Mouse (Mus musculus) bone marrow, adult 2 months (tissue): Measurements from ENCODE around the gene Olfr1098. TPM values are rescaled to one million over a fixed set of nuclear protein-coding genes. Genes with fewer than 3 reads are reported as not detected.

Experiments
- H3K27ac ChIP-seq: fragments of 200-500 bp; 2 replicates; pipeline ENCODE4 v1.5.1; 2012; ENCODE audit warnings: low read depth, mild to moderate bottlenecking, control low read depth, inconsistent platforms, low read length; ENCODE audit not compliant: control insufficient read depth, poor library complexity, insufficient read depth
- H3K4me1 ChIP-seq: fragments of 200-500 bp; 2 replicates; pipeline ENCODE4 v1.6.1; 2011; ENCODE audit warnings: low read length; ENCODE audit not compliant: control insufficient read depth, insufficient read depth
- H3K4me3 ChIP-seq: fragments of 200-500 bp; replicated peaks from 2 replicates; pipeline ENCODE3; 2011; ENCODE audit warnings: mild to moderate bottlenecking, low read depth, low read length, control low read depth; ENCODE audit not compliant: control insufficient read depth
- CTCF ChIP-seq: fragments of 200-500 bp; IDR thresholded peaks from 2 replicates; pipeline ENCODE4 v1.5.1; 2011; ENCODE audit warnings: low read length, control low read depth; ENCODE audit not compliant: control insufficient read depth, insufficient read depth
- POLR2A ChIP-seq: fragments of 200-500 bp; IDR thresholded peaks from 2 replicates; pipeline ENCODE4 v1.6.1; 2011; ENCODE audit warnings: low read depth, mild to moderate bottlenecking, control low read depth, low read length, borderline replicate concordance; ENCODE audit not compliant: control insufficient read depth
- WGBS: fragments of 180-500 bp; shearing (Covaris S2); methylation state at CpG from one replicate; pipeline ENCODE4 v1.1.7; 2018; 5-methylcytosine and 5-hydroxymethylcytosine counted together
- polyA plus RNA-seq: library from polyadenylated mRNA; stranded (reverse); fragments of >200 nt; gene quantifications from 2 replicates; pipeline ENCODE4 v1.2.4, GENCODE M21; 2011; ENCODE audit warnings: low replicate concordance; ENCODE audit not compliant: missing spikeins, insufficient read depth, insufficient read length

Olfr1098 gene
- not detected in 2 replicates for polyA plus RNA-seq

- TF ChIP-seq POLR2A (no peak), CTCF (no peak)
These were observed at the start of gene Olfr1098 for GRCm38 (mm10) chr2:86924445-86924844. TSS of gene Olfr1098 (minus strand) at chr2:86924545.

DNA sequence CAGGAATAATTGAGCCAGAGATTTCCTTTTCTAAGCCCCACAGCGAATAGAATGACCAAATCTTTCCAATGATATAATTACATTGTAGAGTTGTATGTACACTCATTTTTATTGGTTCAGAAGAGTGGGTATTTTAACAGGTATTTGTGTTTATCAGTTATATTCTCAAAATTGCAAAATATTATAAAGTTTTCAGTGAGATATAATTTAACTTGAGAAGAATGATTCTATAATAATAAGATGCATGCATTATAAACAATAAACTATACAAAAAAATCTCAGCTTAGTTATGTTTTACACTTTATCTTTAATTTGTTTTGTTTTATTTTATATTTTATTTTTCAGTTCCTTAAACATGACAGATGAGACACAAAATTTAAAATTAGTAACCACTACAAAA, 36.2 kb upstream of the Olfr1098 start, which contains the start of gene Olfr1099:
Gene Olfr1099, minus strand, starts transcription at position 101 of the 400 bp plus-strand sequence.
- TF ChIP-seq POLR2A (no peak), CTCF (no peak)
- no peaks in the 10 kb centered on the region for H3K4me1 ChIP-seq
- H3K4me3 ChIP-seq: no peak within 1 kb of the TSS
- no peak within 1 kb of the TSS for H3K27ac ChIP-seq
- 74% methylated on average over 1 of the region's 1 CpGs for WGBS

More at GRCm38 (mm10) chr2:86924445-86924844, at the start of gene Olfr1098:
- H3K4me3 ChIP-seq: no peak within 1 kb of the TSS
- no peaks in the 10 kb centered on the region for H3K4me1 ChIP-seq
- H3K27ac ChIP-seq: no peak within 1 kb of the TSS
- 66% methylated on average over 1 of the region's 1 CpGs for WGBS

DNA sequence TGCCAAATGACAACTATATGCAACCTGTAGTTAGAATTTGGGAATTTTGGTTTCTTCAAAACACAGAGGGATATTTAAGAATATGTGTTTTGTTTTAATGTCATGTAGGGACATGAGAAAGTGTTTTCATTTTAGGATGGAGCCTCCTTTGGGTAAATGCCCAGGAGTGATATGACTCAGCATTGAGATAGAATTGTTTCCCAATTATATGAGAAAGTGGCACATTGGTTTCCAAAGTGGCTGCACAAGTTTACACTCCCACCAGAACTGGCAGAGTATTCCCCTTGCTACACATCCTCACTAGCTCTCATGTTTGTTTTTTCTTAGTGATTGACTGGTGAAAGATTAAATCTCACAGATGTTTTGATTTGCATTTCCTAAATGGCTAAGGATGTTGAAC, 2.2 kb upstream of the Olfr1098 start:
- no peaks in the 10 kb centered on the region for H3K4me1 ChIP-seq
- H3K4me3 ChIP-seq: no peak overlapping the region
- TF ChIP-seq CTCF: no peak
- no peak for TF ChIP-seq POLR2A
- H3K27ac ChIP-seq: no peak overlapping the region

DNA sequence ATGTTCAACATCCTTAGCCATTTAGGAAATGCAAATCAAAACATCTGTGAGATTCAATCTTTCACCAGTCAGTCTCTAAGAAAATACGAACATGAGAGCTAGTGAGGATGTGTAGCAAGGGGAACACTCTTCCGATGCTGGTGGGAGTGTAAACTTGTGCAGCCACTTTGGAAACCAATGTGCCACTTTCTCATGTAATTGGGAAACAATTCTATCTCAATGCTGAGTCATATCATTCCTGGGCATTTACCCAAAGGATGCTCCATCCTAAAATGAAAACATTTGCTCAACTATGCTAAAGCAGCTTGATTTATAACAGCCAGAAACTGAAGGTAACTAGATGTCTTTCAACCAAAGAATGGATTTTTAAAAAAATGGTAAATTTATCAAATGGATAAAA, 18.7 kb downstream of the Olfr1098 start:
- TF ChIP-seq CTCF: no peak
- no peak for TF ChIP-seq POLR2A
- Histone ChIP-seq H3K4me1 (no peaks in the 10 kb centered on the region), H3K27ac (no peak overlapping the region), H3K4me3 (no peak overlapping the region)
- WGBS: 73% methylated on average over 2 of the region's 2 CpGs

- Histone ChIP-seq H3K4me3 (no peak within 1 kb of the TSS), H3K4me1 (no peaks in the 10 kb centered on the region), H3K27ac (no peak within 1 kb of the TSS)
- 72% methylated on average over 1 of the region's 1 CpGs for WGBS
- no peak for TF ChIP-seq CTCF
- no peak for TF ChIP-seq POLR2A
These were observed 32.2 kb downstream of the Olfr1098 start, which contains the start of gene Olfr1097 for GRCm38 (mm10) chr2:86892116-86892515. TSS of gene Olfr1097 (minus strand) at chr2:86892216.

GRCm38 (mm10) chr2:86874702-86875101, 49.6 kb downstream of the Olfr1098 start, which contains the start of gene Gm13723:
TSS of gene Gm13723 (minus strand) at chr2:86874802.
- WGBS: 47% methylated on average over 1 of the region's 1 CpGs
- TF ChIP-seq CTCF (no peak), POLR2A (no peak)
- no peak within 1 kb of the TSS for H3K4me3 ChIP-seq

More at GRCm38 (mm10) chr2:86874702-86875101, 49.6 kb downstream of the Olfr1098 start, which contains the start of gene Gm13723:
- Histone ChIP-seq H3K4me1 (no peaks in the 10 kb centered on the region), H3K27ac (no peak within 1 kb of the TSS)

Other genes with a start within 250 kb of the Olfr1098 start
- gene Olfr1086, start 244.5 kb downstream of the Olfr1098 start, polyA plus RNA-seq: not detected in 2 replicates
- gene Olfr1087, start 226.2 kb downstream of the Olfr1098 start, polyA plus RNA-seq: not detected in 2 replicates
- not detected in 2 replicates for gene Olfr1089, start 190.8 kb downstream of the Olfr1098 start, polyA plus RNA-seq
- 4.3 TPM in 1 of 2 replicates, not detected in the other for gene Olfr1090, start 165.6 kb downstream of the Olfr1098 start, polyA plus RNA-seq
- gene Olfr1093, start 142.1 kb downstream of the Olfr1098 start, polyA plus RNA-seq: not detected in 2 replicates
- gene Olfr141, start 114.5 kb downstream of the Olfr1098 start, polyA plus RNA-seq: not detected in 2 replicates
- gene Olfr1094, start 99.9 kb downstream of the Olfr1098 start, polyA plus RNA-seq: not detected in 2 replicates
- not detected in 2 replicates for gene Olfr1095, start 72.8 kb downstream of the Olfr1098 start, polyA plus RNA-seq
- not detected in 2 replicates for gene Gm13723, start 49.7 kb downstream of the Olfr1098 start, polyA plus RNA-seq
- not detected in 2 replicates for gene Olfr1097, start 32.3 kb downstream of the Olfr1098 start, polyA plus RNA-seq
- not detected in 2 replicates for gene Olfr1099, start 36.1 kb upstream of the Olfr1098 start, polyA plus RNA-seq
- not detected in 2 replicates for gene Olfr1100, start 55.4 kb upstream of the Olfr1098 start, polyA plus RNA-seq
- not detected in 2 replicates for gene Olfr1101, start 66.7 kb upstream of the Olfr1098 start, polyA plus RNA-seq
- not detected in 2 replicates for gene Olfr1102, start 73.9 kb upstream of the Olfr1098 start, polyA plus RNA-seq
- not detected in 2 replicates for gene Olfr1104, start 102.5 kb upstream of the Olfr1098 start, polyA plus RNA-seq
- not detected in 2 replicates for gene Olfr1105, start 112.0 kb upstream of the Olfr1098 start, polyA plus RNA-seq
- not detected in 2 replicates for gene Olfr1106, start 127.7 kb upstream of the Olfr1098 start, polyA plus RNA-seq
- 0.36 TPM in 1 of 2 replicates, not detected in the other for gene Olfr1107, start 151.3 kb upstream of the Olfr1098 start, polyA plus RNA-seq
- 1.5 and 2.4 TPM in 2 replicates for gene Olfr1109, start 171.5 kb upstream of the Olfr1098 start, polyA plus RNA-seq
- gene Olfr259, start 190.0 kb upstream of the Olfr1098 start, polyA plus RNA-seq: not detected in 2 replicates
- not detected in 2 replicates for gene Olfr1110, start 215.8 kb upstream of the Olfr1098 start, polyA plus RNA-seq
- not detected in 2 replicates for gene Olfr1111, start 228.1 kb upstream of the Olfr1098 start, polyA plus RNA-seq